14 mouse cellular contexts compared by ENCODE assay signal in the genomic region with DNA sequence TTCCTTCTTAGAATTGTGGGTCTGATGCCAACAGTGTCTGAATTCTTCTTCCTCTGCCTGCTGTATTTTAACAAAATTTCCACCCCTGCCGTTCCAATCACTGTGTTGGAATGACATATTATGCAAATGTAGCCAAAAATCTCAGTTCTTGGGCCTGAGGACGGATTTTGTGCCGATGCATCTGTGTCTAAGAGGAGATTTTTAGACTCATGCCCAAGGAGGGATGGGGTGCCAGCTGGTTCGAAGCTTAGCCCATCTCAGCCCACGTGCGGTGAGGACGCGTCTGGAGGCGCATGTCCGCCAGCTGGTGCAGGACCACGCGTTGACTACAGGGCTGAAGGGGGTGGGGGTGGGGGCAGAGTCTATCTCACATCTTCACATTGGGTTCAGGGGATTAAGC. TPM values are rescaled to one million over a fixed set of nuclear protein-coding genes. Genes with fewer than 3 reads are reported as not detected.
DNase-seq lines count a peak whose midpoint lies in the region; ATAC-seq lines count a peak whose summit lies in the region.
"Had no signal": no experiment of that assay in that cellular context is flagged by ENCODE, and none has a peak within 500 bp of the region (broad histone marks: within the 10 kb centered on the region; RNA-seq: fewer than 3 reads in every experiment).

No protein-coding gene starts in this region.

- 76% methylated on average over 12 of the region's 12 CpGs for WGBS in hindbrain, embryonic 15.5 days
- 93% methylated on average over 12 of the region's 12 CpGs for WGBS in hindbrain, embryonic 12.5 days
- 88% methylated on average over 12 of the region's 12 CpGs for WGBS in heart, embryonic 12.5 days
- WGBS in midbrain, embryonic 14.5 days = 78% methylated on average over 12 of the region's 12 CpGs

- no peaks in the 10 kb centered on the region for H3K36me3 ChIP-seq in hindbrain, embryonic 15.5 days
- no peaks in the 10 kb centered on the region for H3K36me3 ChIP-seq in hindbrain, embryonic 12.5 days
- no peaks in the 10 kb centered on the region for H3K36me3 ChIP-seq in heart, embryonic 12.5 days
- no peaks in the 10 kb centered on the region for H3K36me3 ChIP-seq in midbrain, embryonic 14.5 days (ENCODE audit: control insufficient read depth, insufficient read depth, low read length)
- H3K36me3 ChIP-seq: heart, embryonic 13.5 days; midbrain, embryonic 15.5 days had no signal

- no peak overlapping the region for H3K27ac ChIP-seq in hindbrain, embryonic 15.5 days (replicated peaks)
- H3K27ac ChIP-seq in hindbrain, embryonic 12.5 days = no peak overlapping the region
- H3K27ac ChIP-seq in heart, embryonic 12.5 days (ENCODE audit: poor library complexity, severe bottlenecking) = no peak overlapping the region
- no peak overlapping the region for H3K27ac ChIP-seq in midbrain, embryonic 14.5 days (replicated peaks; ENCODE audit: low read depth, low read length)
- H3K27ac ChIP-seq: heart, embryonic 13.5 days; liver, embryonic 14.5 days; midbrain, embryonic 15.5 days had no signal

- no peaks in the 10 kb centered on the region for H3K27me3 ChIP-seq in hindbrain, embryonic 15.5 days
- H3K27me3 ChIP-seq in hindbrain, embryonic 12.5 days = no peaks in the 10 kb centered on the region
- H3K27me3 ChIP-seq in heart, embryonic 12.5 days (replicated peaks) = no peaks in the 10 kb centered on the region
- no peaks in the 10 kb centered on the region for H3K27me3 ChIP-seq in midbrain, embryonic 14.5 days (ENCODE audit: control insufficient read depth, insufficient read depth, low read length)
- H3K27me3 ChIP-seq: heart, embryonic 13.5 days; midbrain, embryonic 15.5 days; Patski had no signal

- H3K9me3 ChIP-seq in hindbrain, embryonic 15.5 days = no peaks in the 10 kb centered on the region
- H3K9me3 ChIP-seq in hindbrain, embryonic 12.5 days (replicated peaks) = no peaks in the 10 kb centered on the region; the same call in 1 of the 2 replicates
- H3K9me3 ChIP-seq in heart, embryonic 12.5 days (replicated peaks) = no peaks in the 10 kb centered on the region
- H3K9me3 ChIP-seq in midbrain, embryonic 14.5 days (ENCODE audit: control insufficient read depth, low read length) = peaks cover 3% of the 10 kb centered on the region; the same call in 1 of the 2 replicates
- H3K9me3 ChIP-seq: heart, embryonic 13.5 days had no signal

- no peak overlapping the region for H3K4me3 ChIP-seq in hindbrain, embryonic 15.5 days
- H3K4me3 ChIP-seq in hindbrain, embryonic 12.5 days = no peak overlapping the region
- no peak overlapping the region for H3K4me3 ChIP-seq in heart, embryonic 12.5 days
- no peak overlapping the region for H3K4me3 ChIP-seq in midbrain, embryonic 14.5 days (replicated peaks; ENCODE audit: low read depth, low read length)
- H3K4me3 ChIP-seq: heart, embryonic 13.5 days; midbrain, embryonic 15.5 days had no signal

- no peaks in the 10 kb centered on the region for H3K4me1 ChIP-seq in hindbrain, embryonic 15.5 days (replicated peaks)
- no peaks in the 10 kb centered on the region for H3K4me1 ChIP-seq in hindbrain, embryonic 12.5 days
- H3K4me1 ChIP-seq in heart, embryonic 12.5 days (replicated peaks) = no peaks in the 10 kb centered on the region
- no peaks in the 10 kb centered on the region for H3K4me1 ChIP-seq in midbrain, embryonic 14.5 days (ENCODE audit: control insufficient read depth, insufficient read depth, low read length)
- H3K4me1 ChIP-seq: heart, embryonic 13.5 days; midbrain, embryonic 15.5 days had no signal

- peak; percentile 19; the same call in 1 of the 2 replicates for ATAC-seq in hindbrain, embryonic 15.5 days (ENCODE audit: low FRiP score, low read depth)
- no peak for ATAC-seq in hindbrain, embryonic 12.5 days (ENCODE audit: low FRiP score)
- ATAC-seq in heart, embryonic 12.5 days (ENCODE audit: insufficient number of reproducible peaks, low FRiP score) = no peak
- no peak for ATAC-seq in midbrain, embryonic 14.5 days (ENCODE audit: low FRiP score, low TSS enrichment)
- ATAC-seq: midbrain, embryonic 15.5 days; Patski had no signal

- DNase-seq in cerebellum, postnatal 4 days (ENCODE audit: low spot score in 2 of 2) = peak; percentile 24 to 72
- DNase-seq in layer of hippocampus, postnatal 14 days (ENCODE audit: low spot score in 2 of 2) = peak; percentile 21 to 52
- DNase-seq in right cerebral cortex, postnatal 25 days = peak; percentile 46
- DNase-seq in gastrocnemius, postnatal 25 days = no peak
- DNase-seq in midbrain, embryonic 14.5 days = no peak
- DNase-seq: kidney, adult 8-10 months had no signal

- H3K4me2 ChIP-seq in hindbrain, embryonic 15.5 days = no peak overlapping the region
- H3K4me2 ChIP-seq in hindbrain, embryonic 12.5 days (replicated peaks) = no peak overlapping the region
- no peak overlapping the region for H3K4me2 ChIP-seq in heart, embryonic 12.5 days
- H3K4me2 ChIP-seq in midbrain, embryonic 14.5 days (ENCODE audit: low read length) = no peak overlapping the region
- H3K4me2 ChIP-seq: heart, embryonic 13.5 days; midbrain, embryonic 15.5 days had no signal

- H3K9ac ChIP-seq in hindbrain, embryonic 15.5 days = no peak overlapping the region
- no peak overlapping the region for H3K9ac ChIP-seq in hindbrain, embryonic 12.5 days
- no peak overlapping the region for H3K9ac ChIP-seq in heart, embryonic 12.5 days
- H3K9ac ChIP-seq in midbrain, embryonic 14.5 days (replicated peaks; ENCODE audit: low read length) = no peak overlapping the region
- H3K9ac ChIP-seq: heart, embryonic 13.5 days; liver, embryonic 14.5 days; midbrain, embryonic 15.5 days had no signal

RNA-seq across cellular contexts. Expression of a gene that starts 51.3 kb away (rescaled TPM):
- not detected in 2 replicates for polyA plus RNA-seq in hindbrain, embryonic 15.5 days (2015; fragmentation: Nextera tagmentation; extraction: Ambion mirVana)
- not detected in 2 replicates for polyA plus RNA-seq in hindbrain, embryonic 12.5 days (2016; fragmentation: Nextera tagmentation; extraction: Ambion mirVana)
- total RNA-seq in layer of hippocampus, postnatal 14 days (2021) = not detected
- total RNA-seq in gastrocnemius, postnatal 25 days (2021) = not detected
- polyA plus RNA-seq in heart, embryonic 12.5 days (2016; fragmentation: Nextera tagmentation; extraction: Ambion mirVana) = not detected in 2 replicates
- polyA plus RNA-seq in midbrain, embryonic 14.5 days (2014; fragmentation: Nextera tagmentation; extraction: Ambion mirVana) = not detected in 2 replicates
- polyA plus RNA-seq: heart, embryonic 13.5 days; liver, embryonic 14.5 days; midbrain, embryonic 15.5 days; Patski; testis, adult 2 months had no signal

RNA-seq across cellular contexts. Expression of a gene that starts 57.2 kb away (rescaled TPM):
- polyA plus RNA-seq in hindbrain, embryonic 15.5 days (2015; fragmentation: Nextera tagmentation; extraction: Ambion mirVana) = 0.08 TPM in 1 of 2 replicates, not detected in the other
- not detected in 2 replicates for polyA plus RNA-seq in hindbrain, embryonic 12.5 days (2016; fragmentation: Nextera tagmentation; extraction: Ambion mirVana)
- total RNA-seq in layer of hippocampus, postnatal 14 days (2021) = not detected
- not detected for total RNA-seq in gastrocnemius, postnatal 25 days (2021)
- not detected in 2 replicates for polyA plus RNA-seq in heart, embryonic 12.5 days (2016; fragmentation: Nextera tagmentation; extraction: Ambion mirVana)
- polyA plus RNA-seq in midbrain, embryonic 14.5 days (2014; fragmentation: Nextera tagmentation; extraction: Ambion mirVana) = not detected in 2 replicates
- polyA plus RNA-seq: heart, embryonic 13.5 days; liver, embryonic 14.5 days; midbrain, embryonic 15.5 days; Patski; testis, adult 2 months had no signal

Comparison
In these comparisons a context has a peak if more than half of its experiments do, and no peak if none do; other contexts are left out.
1. DNase-seq: peak in cerebellum, postnatal 4 days (2 of 2), layer of hippocampus, postnatal 14 days (2 of 2) and right cerebral cortex, postnatal 25 days (single experiment); none in gastrocnemius, postnatal 25 days (single experiment) and midbrain, embryonic 14.5 days (single experiment).